Mouse (Mus musculus) Patski (cell line): ENCODE results near the gene Esrrg. TPM values are rescaled to one million over a fixed set of nuclear protein-coding genes. Genes with fewer than 3 reads are reported as not detected.

Experiments
- ATAC-seq: fragments of 100-300 bp; one replicate; pipeline ENCODE4 v1.8.0; 2021
- CTCF ChIA-PET: fragments of 350-600 bp; sonication (Branson Sonifier 250); formaldehyde crosslinking; loops from one replicate; lab custom pipeline; 2022; ENCODE audit warnings: inconsistent platforms; lab: Charles Lee
- POLR2A ChIA-PET: fragments of 350-600 bp; sonication (Branson Sonifier 250); formaldehyde crosslinking; loops from one replicate; lab custom pipeline; 2022; ENCODE audit warnings: antibody characterized with exemption, inconsistent platforms; lab: Charles Lee
- DNase-seq: peaks from one replicate; pipeline ENCODE4 v3.0.0-alpha.2; 2011; ENCODE audit warnings: low read depth, low spot score
- H3K27me3 ChIP-seq: fragments of 371-371 bp; one replicate; pipeline ENCODE4 v1.5.1; 2021
- CTCF ChIP-seq: fragments of 100-300 bp; IDR thresholded peaks from one replicate; pipeline ENCODE4 v1.5.1; 2021
- in situ Hi-C: fragments of 300-500 bp; cut with MboI; formaldehyde crosslinking; loops from 3 replicates; pipeline ENCODE4 v1.11.1; 2018; ENCODE audit warnings: low pct_unique_long_range_greater_than_20kb, mixed read lengths
- polyA plus RNA-seq: library from polyadenylated mRNA; unstranded; gene quantifications from one replicate; pipeline ENCODE4 v1.2.3, GENCODE M21; 2021

Esrrg gene
- polyA plus RNA-seq, 1 experiment from 2014 or later = 9.0 TPM

- peaks cover 10% of the 10 kb centered on the region for H3K27me3 ChIP-seq
- DNase-seq (no peak), ATAC-seq (no peak)
- POLR2A ChIA-PET = no interaction called here
- in situ Hi-C loops = no loop called here
- CTCF ChIA-PET = no interaction called here
- no peak for TF ChIP-seq CTCF
These were observed 398.4 kb downstream of the Esrrg start for GRCm38 (mm10) chr1:188006820-188007491.

DNA sequence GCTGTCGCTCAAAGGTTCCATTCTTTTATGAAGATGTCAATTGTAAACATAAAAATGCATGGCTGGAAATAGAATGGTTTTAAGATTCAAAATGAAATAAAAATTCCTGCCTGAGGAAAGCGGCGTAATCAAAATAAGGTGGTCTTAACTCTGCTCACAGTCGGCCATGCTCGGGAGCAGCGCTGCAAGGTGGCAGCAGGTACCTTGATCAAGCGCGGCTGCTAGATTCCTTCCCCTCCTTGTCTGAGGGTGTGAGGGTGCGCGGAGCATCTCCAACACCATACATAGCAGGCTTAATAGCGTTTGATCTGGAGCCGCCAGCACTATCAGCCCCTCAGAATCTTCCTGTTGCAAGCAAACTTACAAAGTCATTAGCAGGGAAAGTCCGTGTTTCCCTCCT, 399.9 kb downstream of the Esrrg start:
- ATAC-seq = no peak
- POLR2A ChIA-PET = no interaction called here
- in situ Hi-C loops = no loop called here

GRCm38 (mm10) chr1:188009868-188010267, 401.3 kb downstream of the Esrrg start:
- no peak for TF ChIP-seq CTCF
- ATAC-seq (no peak), DNase-seq (no peak)
- no peaks in the 10 kb centered on the region for H3K27me3 ChIP-seq
- ChIA-PET CTCF (interaction anchor here (1.5 kb wide), 1 partner anchor 323 kb away, joined by 4 read pairs; no protein-coding TSS in a partner anchor), POLR2A (no interaction called here)
- in situ Hi-C loops = no loop called here

More for the DNA sequence above, 399.9 kb downstream of the Esrrg start:
- CTCF ChIA-PET = no interaction called here
- H3K27me3 ChIP-seq = peaks cover 4% of the 10 kb centered on the region
- no peak for DNase-seq
- TF ChIP-seq CTCF = no peak

DNA sequence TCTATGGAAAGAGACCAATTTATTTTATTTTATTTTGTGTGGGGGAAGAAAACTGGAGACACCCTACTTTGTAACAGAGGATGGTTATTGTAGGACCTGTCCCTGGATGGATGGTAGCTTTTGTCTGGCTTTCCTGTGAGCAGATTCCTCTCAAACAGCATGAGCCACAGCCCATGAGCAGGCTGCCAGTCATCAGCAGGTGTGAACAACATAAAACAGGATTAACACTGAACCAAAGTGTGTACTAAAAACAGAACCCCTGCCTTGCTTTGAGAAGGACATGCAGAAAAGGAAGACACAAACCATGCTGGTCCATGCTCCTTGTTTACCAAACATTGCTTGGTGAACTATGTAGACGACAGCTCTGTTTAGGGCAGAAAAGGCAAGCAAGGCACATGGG, 402.3 kb downstream of the Esrrg start:
- DNase-seq = no peak
- ChIA-PET POLR2A (no interaction called here), CTCF (no interaction called here)
- in situ Hi-C loops = no loop called here
- H3K27me3 ChIP-seq = no peaks in the 10 kb centered on the region
- no peak for TF ChIP-seq CTCF
- ATAC-seq = no peak

- CTCF ChIA-PET = no interaction called here
- no peak for TF ChIP-seq CTCF
- no peak for ATAC-seq
- in situ Hi-C loops = no loop called here
- POLR2A ChIA-PET = no interaction called here
- H3K27me3 ChIP-seq = no peaks in the 10 kb centered on the region
- DNase-seq = no peak
These were observed 405.8 kb downstream of the Esrrg start for GRCm38 (mm10) chr1:188014411-188014810.

GRCm38 (mm10) chr1:188017956-188018862, 409.6 kb downstream of the Esrrg start:
- peak; percentile 46 for DNase-seq
- peak; percentile 34 for TF ChIP-seq CTCF
- POLR2A ChIA-PET = no interaction called here
- in situ Hi-C loops = no loop called here
- ATAC-seq = peak; percentile 90
- CTCF ChIA-PET = interaction anchor here (0.9 kb wide), 1 partner anchor 19 kb away, joined by 3 read pairs; no protein-coding TSS in a partner anchor
- H3K27me3 ChIP-seq = no peaks in the 10 kb centered on the region

DNA sequence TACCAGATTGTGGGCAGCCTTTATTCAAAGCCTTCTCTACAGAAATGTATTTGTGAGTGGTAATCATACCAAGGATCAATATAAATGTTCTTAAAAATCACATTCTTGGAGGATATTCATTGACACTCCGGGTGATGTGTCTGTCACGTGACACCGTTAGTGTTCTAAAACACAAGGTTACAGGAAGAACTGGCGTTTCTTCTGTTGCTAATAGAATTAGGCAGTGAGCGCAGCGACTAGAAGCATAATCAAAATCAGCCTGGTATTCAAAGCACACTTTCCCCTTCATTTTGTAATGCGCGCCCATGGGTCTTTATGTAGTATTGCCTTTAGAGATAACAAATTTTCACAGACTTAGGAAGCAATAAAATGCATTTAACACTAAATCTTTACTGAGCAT, 420.6 kb downstream of the Esrrg start:
- no peak for TF ChIP-seq CTCF
- ChIA-PET POLR2A (no interaction called here), CTCF (interaction anchor here (1.3 kb wide), 1 partner anchor 12 kb away, joined by 3 read pairs; no protein-coding TSS in a partner anchor)
- ATAC-seq = no peak
- in situ Hi-C loops = no loop called here
- DNase-seq = no peak
- H3K27me3 ChIP-seq = no peaks in the 10 kb centered on the region

DNA sequence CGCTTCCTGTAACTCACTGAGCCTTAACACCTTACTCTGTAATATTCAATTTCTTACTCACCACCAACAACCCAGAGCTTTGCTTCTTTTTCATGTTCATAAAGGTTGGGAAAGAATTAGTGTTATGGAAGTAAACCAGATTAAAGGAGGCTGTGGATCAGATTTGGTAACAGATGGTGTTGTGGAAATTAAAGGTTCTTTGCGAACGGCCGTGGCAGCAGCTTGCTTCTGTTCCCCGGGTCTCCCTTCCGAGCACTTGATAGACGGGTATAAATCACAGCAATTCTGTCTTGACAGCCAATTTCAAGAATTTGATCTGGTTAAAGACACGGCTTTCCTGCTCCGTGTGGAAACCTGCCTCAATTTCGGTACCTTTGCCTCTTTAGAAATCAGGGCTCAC, 421.5 kb downstream of the Esrrg start:
- POLR2A ChIA-PET = no interaction called here
- in situ Hi-C loops = no loop called here
- CTCF ChIA-PET = no interaction called here
- DNase-seq = no peak
- no peak for ATAC-seq
- TF ChIP-seq CTCF = no peak
- H3K27me3 ChIP-seq = no peaks in the 10 kb centered on the region

DNA sequence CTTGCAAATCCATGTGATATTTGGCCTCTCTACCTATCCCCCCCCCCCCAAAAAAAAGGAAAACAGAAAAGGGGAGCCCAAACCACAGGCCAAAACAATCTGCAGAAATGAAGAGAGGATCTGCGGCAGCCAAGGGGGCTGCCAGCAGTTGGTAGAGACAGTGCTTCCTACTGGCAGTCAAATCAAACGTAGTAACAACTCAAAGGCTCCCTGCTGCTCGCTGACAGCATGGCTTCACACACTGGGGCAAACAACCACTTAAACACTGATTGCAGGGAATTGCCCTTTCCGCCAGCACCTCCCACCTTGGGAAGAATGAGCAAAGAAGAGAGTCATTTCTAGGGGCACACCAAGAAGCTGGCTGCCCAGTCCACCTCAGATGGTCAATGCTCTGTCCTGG, 422.7 kb downstream of the Esrrg start:
- ChIA-PET POLR2A (no interaction called here), CTCF (no interaction called here)
- DNase-seq (no peak), ATAC-seq (no peak)
- no peak for TF ChIP-seq CTCF
- in situ Hi-C loops = no loop called here
- H3K27me3 ChIP-seq = no peaks in the 10 kb centered on the region

- ATAC-seq (no peak), DNase-seq (no peak)
- CTCF ChIA-PET = interaction anchor here (1.3 kb wide), 1 partner anchor 18 kb away, joined by 3 read pairs; no protein-coding TSS in a partner anchor
- H3K27me3 ChIP-seq = peaks cover 8% of the 10 kb centered on the region
- no peak for TF ChIP-seq CTCF
- POLR2A ChIA-PET = no interaction called here
- in situ Hi-C loops = no loop called here
These were observed 427.4 kb downstream of the Esrrg start for GRCm38 (mm10) chr1:188035957-188036356.

- no peaks in the 10 kb centered on the region for H3K27me3 ChIP-seq
- DNase-seq (no peak), ATAC-seq (no peak)
- POLR2A ChIA-PET = no interaction called here
- TF ChIP-seq CTCF = no peak
- CTCF ChIA-PET = no interaction called here
- in situ Hi-C loops = no loop called here
These were observed 438.1 kb downstream of the Esrrg start for GRCm38 (mm10) chr1:188046691-188047121.
